Mouse (Mus musculus) megakaryocyte-erythroid progenitor cell, adult 5 weeks (primary cell): Measurements from ENCODE around the gene Apoa2. TPM values are rescaled to one million over a fixed set of nuclear protein-coding genes. Genes with fewer than 3 reads are reported as not detected.

Experiments used
- polyA plus RNA-seq: library from polyadenylated mRNA; stranded (reverse); fragments of >175 nt; gene quantifications from 2 replicates; pipeline ENCODE4 v1.2.3, GENCODE M21; 2012

Gene Apoa2
- polyA plus RNA-seq: 0.48 TPM in 1 of 2 replicates, not detected in the other

GRCm38 (mm10) chr1:171224857-171225256, at the start of gene Apoa2:
Gene Apoa2 (plus strand): TSS chr1:171225054.

GRCm38 (mm10) chr1:171195887-171196397, 28.9 kb upstream of the Apoa2 start, which contains the start of gene Pcp4l1:
Gene Pcp4l1 (minus strand): TSS chr1:171196268.

GRCm38 (mm10) chr1:171213801-171214496, 10.9 kb upstream of the Apoa2 start, which contains the start of gene Nr1i3:
Gene Nr1i3 (plus strand): TSS chr1:171213970.

GRCm38 (mm10) chr1:171222238-171223155, 2.4 kb upstream of the Apoa2 start, which contains the start of gene Tomm40l:
Gene Tomm40l (minus strand): TSS chr1:171222514.

GRCm38 (mm10) chr1:171234126-171234525, 9.3 kb downstream of the Apoa2 start, which contains the start of gene Fcer1g:
Gene Fcer1g (minus strand): TSS chr1:171234365.

GRCm38 (mm10) chr1:171249913-171250600, 25.2 kb downstream of the Apoa2 start, which contains the start of gene Adamts4:
Gene Adamts4 (plus strand): TSS chr1:171250421.

GRCm38 (mm10) chr1:171250680-171251593, 26.1 kb downstream of the Apoa2 start, which contains the start of gene Ndufs2:
Gene Ndufs2 (minus strand): TSS chr1:171251388.

GRCm38 (mm10) chr1:171269848-171270572, 45.2 kb downstream of the Apoa2 start, which contains the start of gene B4galt3:
Gene B4galt3 (plus strand): TSS chr1:171270328.

Other genes starting within 250 kb of the Apoa2 start
- 11.3 and 16.6 TPM in 2 replicates for gene Fcgr2b, start 248.5 kb upstream of the Apoa2 start, polyA plus RNA-seq
- 0.17 and 0.83 TPM in 2 replicates for gene Fcgr4, start 206.1 kb upstream of the Apoa2 start, polyA plus RNA-seq
- gene Fcgr3, start 160.1 kb upstream of the Apoa2 start, polyA plus RNA-seq: 8.9 and 21.9 TPM in 2 replicates
- gene Cfap126, start 111.1 kb upstream of the Apoa2 start, polyA plus RNA-seq: 1.6 and 2.2 TPM in 2 replicates
- gene Sdhc, start 74.5 kb upstream of the Apoa2 start, polyA plus RNA-seq: 115 and 119 TPM in 2 replicates
- gene Mpz, start 74.3 kb upstream of the Apoa2 start, polyA plus RNA-seq: 0.57 and 1.1 TPM in 2 replicates
- gene Pcp4l1, start 28.8 kb upstream of the Apoa2 start, polyA plus RNA-seq: 23.7 and 26.5 TPM in 2 replicates
- gene Nr1i3, start 11.1 kb upstream of the Apoa2 start, polyA plus RNA-seq: not detected in 2 replicates
- 43.3 and 43.4 TPM in 2 replicates for gene Tomm40l, start 2.5 kb upstream of the Apoa2 start, polyA plus RNA-seq
- 50.5 and 65.4 TPM in 2 replicates for gene Fcer1g, start 9.3 kb downstream of the Apoa2 start, polyA plus RNA-seq
- gene Adamts4, start 25.4 kb downstream of the Apoa2 start, polyA plus RNA-seq: 0.05 TPM in 1 of 2 replicates, not detected in the other
- gene Ndufs2, start 26.3 kb downstream of the Apoa2 start, polyA plus RNA-seq: 141 and 145 TPM in 2 replicates
- gene B4galt3, start 45.3 kb downstream of the Apoa2 start, polyA plus RNA-seq: 70.2 and 71.4 TPM in 2 replicates
- gene Ppox, start 56.1 kb downstream of the Apoa2 start, polyA plus RNA-seq: 39.0 and 42.4 TPM in 2 replicates
- gene Usp21, start 62.9 kb downstream of the Apoa2 start, polyA plus RNA-seq: 63.4 and 66.2 TPM in 2 replicates
- 92.0 and 102 TPM in 2 replicates for gene Ufc1, start 70.0 kb downstream of the Apoa2 start, polyA plus RNA-seq
- gene Dedd, start 104.1 kb downstream of the Apoa2 start, polyA plus RNA-seq: 23.1 and 24.6 TPM in 2 replicates
- gene Nit1, start 120.6 kb downstream of the Apoa2 start, polyA plus RNA-seq: 6.6 and 8.1 TPM in 2 replicates
- 13.9 and 17.7 TPM in 2 replicates for gene Pfdn2, start 120.6 kb downstream of the Apoa2 start, polyA plus RNA-seq
- gene Klhdc9, start 135.7 kb downstream of the Apoa2 start, polyA plus RNA-seq: 1.3 TPM in 2 replicates
- 1.4 and 1.7 TPM in 2 replicates for gene Nectin4, start 145.0 kb downstream of the Apoa2 start, polyA plus RNA-seq
- gene Arhgap30, start 163.9 kb downstream of the Apoa2 start, polyA plus RNA-seq: 46.5 and 48.6 TPM in 2 replicates
- 66.3 and 74.1 TPM in 2 replicates for gene Usf1, start 186.3 kb downstream of the Apoa2 start, polyA plus RNA-seq
- gene Tstd1, start 193.8 kb downstream of the Apoa2 start, polyA plus RNA-seq: 0.48 and 0.52 TPM in 2 replicates
- 2.6 and 2.9 TPM in 2 replicates for gene F11r, start 212.5 kb downstream of the Apoa2 start, polyA plus RNA-seq